Mouse (Mus musculus) G1E (cell line): ENCODE results near the gene Aurkb. TPM values are rescaled to one million over a fixed set of nuclear protein-coding genes. Genes with fewer than 3 reads are reported as not detected.

Source experiments
- ATAC-seq: 2 replicates; pipeline ENCODE4 v1.8.0; 2016; ENCODE audit warnings: mild to moderate bottlenecking; ENCODE audit not compliant: insufficient number of reproducible peaks, poor library complexity, low FRiP score, severe bottlenecking; ENCODE audit errors: extremely low read depth
- DNase-seq: peaks from one replicate; pipeline ENCODE4 v3.0.0; 2012; ENCODE audit warnings: low spot score
- H3K27me3 ChIP-seq: 2 replicates; pipeline ENCODE4 v1.6.1; 2012; ENCODE audit warnings: mild to moderate bottlenecking, low read length, inconsistent platforms; ENCODE audit not compliant: insufficient read depth
- H3K36me3 ChIP-seq: replicated peaks from 2 replicates; pipeline ENCODE3; 2012; ENCODE audit warnings: mild to moderate bottlenecking, inconsistent platforms
- H3K4me1 ChIP-seq: 2 replicates; pipeline ENCODE4 v1.6.1; 2012; ENCODE audit warnings: low read depth, low read length, inconsistent platforms, mixed read lengths; ENCODE audit not compliant: insufficient read depth
- H3K4me3 ChIP-seq: 2 replicates; pipeline ENCODE4 v1.5.1; 2012; ENCODE audit warnings: low read depth, mild to moderate bottlenecking, inconsistent platforms, low read length, moderate library complexity, mixed read lengths
- H3K9me3 ChIP-seq: replicated peaks from 2 replicates; pipeline ENCODE4 v1.6.1; 2012; ENCODE audit warnings: inconsistent platforms
- CTCF ChIP-seq: IDR thresholded peaks from 2 replicates; pipeline ENCODE4 v1.5.1; 2012; ENCODE audit warnings: low read depth, low read length, inconsistent platforms, mixed read lengths
- GATA1 ChIP-seq: IDR thresholded peaks from 2 replicates; pipeline ENCODE4 v1.6.1; 2012; ENCODE audit warnings: borderline replicate concordance, low read length, inconsistent platforms, mixed read lengths
- GATA2 ChIP-seq: IDR thresholded peaks from 2 replicates; pipeline ENCODE4 v1.6.1; 2012; ENCODE audit warnings: low read depth, low read length, inconsistent platforms, borderline replicate concordance
- POLR2AphosphoS5 ChIP-seq: IDR thresholded peaks from 2 replicates; pipeline ENCODE4 v1.6.1; 2012; ENCODE audit warnings: low read depth, low read length, inconsistent platforms; ENCODE audit not compliant: insufficient replicate concordance
- TAL1 ChIP-seq: conservative IDR thresholded peaks from 2 replicates; pipeline ENCODE4 v1.6.1; 2012; ENCODE audit warnings: low read depth, low read length, inconsistent platforms, mixed read lengths
- polyA plus RNA-seq: library from polyadenylated mRNA; stranded (reverse); fragments of >175 nt; gene quantifications from 2 replicates; pipeline ENCODE4 v1.2.3, GENCODE M21; 2012
- total RNA-seq, 2 experiments: library from RNA; stranded (forward) in 1 of 2; stranded (reverse) in 1 of 2; fragments of 200-1000 nt in 1 of 2; fragments of >200 nt in 1 of 2; fragmentation: Nextera tagmentation in 1 of 2; gene quantifications; 2 replicates each; pipeline ENCODE4 v1.2.3; 2014 to 2017

The Aurkb gene
- total and polyA plus RNA-seq, 3 experiments: 117 to 296 (median 241) TPM

- Histone ChIP-seq H3K4me1 (peaks cover 58% of the 10 kb centered on the region), H3K36me3 (no peaks in the 10 kb centered on the region), H3K27me3 (0 out of 2 replicates have a peak, but pooled peaks cover 3% of the 10 kb centered on the region), H3K4me3 (no peak overlapping the region), H3K9me3 (no peaks in the 10 kb centered on the region)
- ATAC-seq: no peak
- no peak for TF ChIP-seq GATA2
- TF ChIP-seq CTCF: no peak
- no peak for TF ChIP-seq GATA1
- TF ChIP-seq TAL1: no peak
- TF ChIP-seq POLR2AphosphoS5: no peak
- no peak for DNase-seq
Observed at GRCm38 (mm10) chr11:69075764-69076479, 30.5 kb downstream of the Aurkb start.

- ATAC-seq (no peak), DNase-seq (no peak)
- Histone ChIP-seq H3K4me1 (peaks cover 52% of the 10 kb centered on the region), H3K27me3 (peaks cover 8% of the 10 kb centered on the region), H3K9me3 (no peaks in the 10 kb centered on the region), H3K4me3 (no peak overlapping the region), H3K36me3 (no peaks in the 10 kb centered on the region)
- no peak for TF ChIP-seq GATA1
- TF ChIP-seq POLR2AphosphoS5: no peak
- no peak for TF ChIP-seq CTCF
- no peak for TF ChIP-seq TAL1
- no peak for TF ChIP-seq GATA2
Observed at GRCm38 (mm10) chr11:69076572-69076971, 31.1 kb downstream of the Aurkb start.

GRCm38 (mm10) chr11:69077316-69077715 lies 31.9 kb downstream of the Aurkb start:
- ATAC-seq: no peak
- H3K4me1 ChIP-seq: peaks cover 44% of the 10 kb centered on the region

GRCm38 (mm10) chr11:69078041-69078440 lies 32.6 kb downstream of the Aurkb start:
- no peak for DNase-seq
- Histone ChIP-seq H3K27me3 (peaks cover 11% of the 10 kb centered on the region), H3K4me3 (no peak overlapping the region), H3K4me1 (peaks cover 40% of the 10 kb centered on the region), H3K36me3 (no peaks in the 10 kb centered on the region), H3K9me3 (no peaks in the 10 kb centered on the region)
- no peak for ATAC-seq
- no peak for TF ChIP-seq CTCF
- no peak for TF ChIP-seq GATA1
- TF ChIP-seq TAL1: no peak
- TF ChIP-seq GATA2: no peak
- TF ChIP-seq POLR2AphosphoS5: no peak

More at GRCm38 (mm10) chr11:69077316-69077715, 31.9 kb downstream of the Aurkb start:
- Histone ChIP-seq H3K9me3 (no peaks in the 10 kb centered on the region), H3K4me3 (no peak overlapping the region), H3K36me3 (no peaks in the 10 kb centered on the region), H3K27me3 (peaks cover 11% of the 10 kb centered on the region)
- no peak for DNase-seq
- no peak for TF ChIP-seq GATA2
- TF ChIP-seq TAL1: no peak
- TF ChIP-seq POLR2AphosphoS5: no peak
- TF ChIP-seq CTCF: no peak
- TF ChIP-seq GATA1: no peak

- Histone ChIP-seq H3K36me3 (no peaks in the 10 kb centered on the region), H3K27me3 (peaks cover 13% of the 10 kb centered on the region), H3K4me1 (peaks cover 40% of the 10 kb centered on the region), H3K4me3 (no peak overlapping the region), H3K9me3 (no peaks in the 10 kb centered on the region)
- DNase-seq (no peak), ATAC-seq (no peak)
- TF ChIP-seq TAL1 (no peak), CTCF (no peak), POLR2AphosphoS5 (no peak), GATA2 (no peak), GATA1 (no peak)
Observed at GRCm38 (mm10) chr11:69078805-69079438, 33.5 kb downstream of the Aurkb start.

- ATAC-seq: no peak
- TF ChIP-seq TAL1 (no peak), GATA2 (no peak), CTCF (no peak), GATA1 (no peak)
- Histone ChIP-seq H3K27me3 (peaks cover 17% of the 10 kb centered on the region), H3K9me3 (no peaks in the 10 kb centered on the region), H3K4me1 (peaks cover 28% of the 10 kb centered on the region), H3K36me3 (no peaks in the 10 kb centered on the region), H3K4me3 (no peak overlapping the region)
- no peak for DNase-seq
Observed at GRCm38 (mm10) chr11:69080102-69080854, 34.8 kb downstream of the Aurkb start.
